Mouse (Mus musculus): ENCODE data around the gene Gpr4. TPM values are rescaled to one million over a fixed set of nuclear protein-coding genes. Genes with fewer than 3 reads are reported as not detected.
A peak's percentile ranks its signal among the peaks of the same experiment; 100 is the strongest.

The Gpr4 gene
- total RNA-seq (2014; rRNA removed): 2.2 and 2.5 TPM in 2 replicates
- 5.9 and 6.0 TPM in 2 replicates for polyA plus RNA-seq (2015; fragmentation: Nextera tagmentation; extraction: Ambion mirVana)

DNA sequence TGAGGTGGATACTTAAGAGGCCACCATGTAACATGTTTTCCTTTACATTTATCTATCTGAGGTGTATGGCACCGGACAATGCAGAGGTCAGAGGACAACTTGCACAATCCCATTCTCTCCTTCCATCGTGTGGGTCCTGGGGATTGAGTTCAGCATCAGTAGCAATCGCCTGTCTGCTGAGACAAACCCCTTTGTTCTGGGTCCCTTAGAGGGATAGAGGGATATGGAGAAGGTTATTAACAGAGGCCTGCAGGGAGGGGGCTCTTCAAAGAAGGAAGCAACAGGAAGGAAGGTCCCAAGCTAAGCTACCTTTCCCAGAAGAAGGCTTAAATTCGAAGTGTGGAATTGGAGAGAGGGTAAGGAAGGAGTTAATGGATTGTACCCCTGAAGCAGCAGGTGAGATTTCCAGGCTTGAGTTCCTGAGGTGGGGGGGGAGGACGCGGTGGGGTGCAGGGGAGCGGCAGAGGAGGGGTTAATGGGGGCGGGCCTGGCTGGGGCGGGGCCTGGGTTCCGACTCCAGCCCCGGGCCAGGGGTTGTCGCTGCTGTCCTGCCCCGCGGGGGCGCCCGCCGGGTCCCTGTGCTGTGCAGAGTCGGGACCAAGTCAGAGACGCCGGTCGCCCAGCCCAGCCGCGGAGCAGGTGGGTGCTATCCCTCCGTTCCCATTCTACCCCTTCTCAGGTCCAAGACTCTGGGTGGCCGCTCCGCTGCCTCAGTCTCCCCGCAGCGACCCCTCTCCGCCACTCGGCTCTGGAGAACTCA, at the start of gene Gpr4:
TSS of gene Gpr4 (plus strand) at position 543 of the 760 bp plus-strand sequence.
- Histone ChIP-seq H3K9ac (peak within 1 kb of the TSS; percentile 51), H3K4me1 (ENCODE audit: insufficient read depth) (no peaks in the 10 kb centered on the region), H3K27ac (ENCODE audit: low read depth, low read length) (no peak within 1 kb of the TSS), H3K36me3 (ENCODE audit: insufficient read depth) (no peaks in the 10 kb centered on the region), H3K27me3 (ENCODE audit: insufficient read depth, low read length) (no peaks in the 10 kb centered on the region), H3K9me3 (ENCODE audit: low read length) (no peaks in the 10 kb centered on the region), H3K4me3 (ENCODE audit: low read depth, low read length) (peak within 1 kb of the TSS; percentile 45), H3K4me2 (ENCODE audit: low read depth) (peak within 1 kb of the TSS; percentile 77)
- TF ChIP-seq CTCF (IDR thresholded peaks at IDR 0.05; ENCODE audit: low read depth): no peak; the same call in 1 of the 2 replicates
- 5% methylated on average over 29 of the region's 30 CpGs for WGBS
- ATAC-seq: peak; percentile 81
- peak; percentile 22 for DNase-seq

GRCm38 (mm10) chr7:19162928-19163327, 49.4 kb upstream of the Gpr4 start:
- Histone ChIP-seq H3K9me3 (ENCODE audit: low read length) (no peaks in the 10 kb centered on the region), H3K9ac (no peak overlapping the region), H3K27me3 (ENCODE audit: insufficient read depth, low read length) (no peaks in the 10 kb centered on the region), H3K4me3 (ENCODE audit: low read depth, low read length) (no peak overlapping the region), H3K4me2 (ENCODE audit: low read depth) (no peak overlapping the region), H3K4me1 (ENCODE audit: insufficient read depth) (peaks cover 22% of the 10 kb centered on the region), H3K27ac (ENCODE audit: low read depth, low read length) (no peak overlapping the region), H3K36me3 (ENCODE audit: insufficient read depth) (no peaks in the 10 kb centered on the region)
- ATAC-seq (no peak), DNase-seq (no peak)
- 87% methylated on average over 7 of the region's 7 CpGs for WGBS
- no peak for TF ChIP-seq CTCF (IDR thresholded peaks at IDR 0.05; ENCODE audit: low read depth)

- Histone ChIP-seq H3K27me3 (ENCODE audit: insufficient read depth, low read length) (no peaks in the 10 kb centered on the region), H3K4me1 (ENCODE audit: insufficient read depth) (0 out of 2 replicates have a peak, but pooled peaks cover 15% of the 10 kb centered on the region), H3K4me2 (ENCODE audit: low read depth) (peak overlapping the region; percentile 37), H3K9me3 (ENCODE audit: low read length) (no peaks in the 10 kb centered on the region), H3K4me3 (ENCODE audit: low read depth, low read length) (no peak overlapping the region), H3K36me3 (ENCODE audit: insufficient read depth) (no peaks in the 10 kb centered on the region), H3K9ac (no peak overlapping the region), H3K27ac (ENCODE audit: low read depth, low read length) (no peak overlapping the region)
- ATAC-seq (no peak), DNase-seq (no peak)
- no peak for TF ChIP-seq CTCF (IDR thresholded peaks at IDR 0.05; ENCODE audit: low read depth)
- 29% methylated on average over 12 of the region's 12 CpGs for WGBS
Measured at GRCm38 (mm10) chr7:19163752-19164151, 48.6 kb upstream of the Gpr4 start.

GRCm38 (mm10) chr7:19164189-19164588, 48.1 kb upstream of the Gpr4 start:
- H3K9me3 ChIP-seq (ENCODE audit: low read length): no peaks in the 10 kb centered on the region
- H3K4me2 ChIP-seq (ENCODE audit: low read depth): peak overlapping the region; percentile 37
- 0 out of 2 replicates have a peak, but pooled peaks cover 14% of the 10 kb centered on the region for H3K4me1 ChIP-seq (ENCODE audit: insufficient read depth)
- DNase-seq (no peak), ATAC-seq (peak; percentile 46)
- WGBS: 0% methylated on average over 6 of the region's 6 CpGs
- TF ChIP-seq CTCF (IDR thresholded peaks at IDR 0.05; ENCODE audit: low read depth): no peak
- no peaks in the 10 kb centered on the region for H3K36me3 ChIP-seq (ENCODE audit: insufficient read depth)
- H3K9ac ChIP-seq: no peak overlapping the region
- no peak overlapping the region for H3K27ac ChIP-seq (ENCODE audit: low read depth, low read length)
- no peak overlapping the region for H3K4me3 ChIP-seq (ENCODE audit: low read depth, low read length)
- H3K27me3 ChIP-seq (ENCODE audit: insufficient read depth, low read length): no peaks in the 10 kb centered on the region

DNA sequence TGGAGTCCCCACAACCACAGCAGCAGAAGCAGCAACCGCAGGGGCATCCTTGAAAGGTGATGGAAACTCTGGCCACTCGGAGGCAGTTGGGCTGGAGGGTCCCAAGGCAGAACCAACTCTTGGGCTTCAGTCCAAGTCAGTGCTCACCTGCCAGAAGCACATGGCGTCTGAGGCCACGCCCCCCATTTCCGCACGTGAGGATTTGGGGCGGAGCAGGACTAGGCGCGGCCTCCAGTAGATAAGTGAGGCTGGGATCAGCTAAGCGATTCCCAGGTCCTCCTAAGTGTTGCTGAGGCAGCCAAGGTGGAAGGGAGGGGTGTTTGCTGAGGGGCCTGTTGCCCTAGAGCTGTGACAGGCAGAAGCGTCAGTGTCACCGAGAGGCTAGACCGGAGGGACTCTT, 47.4 kb upstream of the Gpr4 start:
- Histone ChIP-seq H3K9ac (no peak overlapping the region), H3K27me3 (ENCODE audit: insufficient read depth, low read length) (no peaks in the 10 kb centered on the region), H3K4me2 (ENCODE audit: low read depth) (peak overlapping the region; percentile 37), H3K36me3 (ENCODE audit: insufficient read depth) (no peaks in the 10 kb centered on the region), H3K27ac (ENCODE audit: low read depth, low read length) (no peak overlapping the region), H3K9me3 (ENCODE audit: low read length) (no peaks in the 10 kb centered on the region), H3K4me1 (ENCODE audit: insufficient read depth) (peaks cover 21% of the 10 kb centered on the region), H3K4me3 (ENCODE audit: low read depth, low read length) (peak overlapping the region; percentile 11; the same call in 1 of the 2 replicates)
- WGBS: 4% methylated on average over 13 of the region's 13 CpGs
- TF ChIP-seq CTCF (IDR thresholded peaks at IDR 0.05; ENCODE audit: low read depth): no peak
- DNase-seq (no peak), ATAC-seq (no peak)

DNA sequence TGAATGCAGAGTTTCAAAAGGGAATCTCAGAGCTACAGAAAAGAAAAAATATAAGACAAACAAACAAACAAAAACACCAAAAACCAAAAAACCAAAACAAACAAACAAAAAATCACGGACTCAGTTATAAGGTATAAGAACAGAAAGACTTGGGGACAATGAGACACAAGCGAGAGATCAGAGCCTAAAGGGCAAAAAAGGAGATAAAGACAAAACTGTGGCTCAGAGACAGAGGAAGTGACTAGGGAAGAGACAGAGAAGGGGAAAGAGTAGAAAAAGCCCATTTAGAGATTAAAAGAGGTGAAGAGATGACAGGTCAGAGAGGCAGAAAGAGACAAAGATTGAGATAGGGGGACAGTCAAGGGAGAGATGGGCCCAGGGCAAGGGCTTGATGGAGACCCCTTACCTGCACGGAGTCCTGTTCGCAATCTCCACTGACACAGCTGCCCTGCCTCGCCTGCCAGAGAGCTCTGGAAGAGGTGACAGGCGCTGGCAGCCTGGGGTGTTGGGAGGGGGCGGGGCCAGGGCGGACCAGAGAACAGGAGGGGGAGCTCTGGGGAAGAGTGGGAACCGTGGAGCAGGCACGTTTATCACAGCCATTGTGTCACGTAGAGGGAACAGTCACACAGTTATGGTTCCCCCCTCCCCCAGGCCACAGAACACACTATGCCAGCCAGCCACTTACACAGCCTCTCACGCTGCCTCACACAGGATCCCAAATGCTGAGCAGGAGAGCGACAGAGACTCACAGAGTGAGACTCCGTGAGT, 46.5 kb upstream of the Gpr4 start, which contains the start of gene Gipr:
TSS of gene Gipr (minus strand) at position 472 of the 768 bp plus-strand sequence.
- Histone ChIP-seq H3K9ac (no peak within 1 kb of the TSS; the same call in 1 of the 2 replicates), H3K27me3 (ENCODE audit: insufficient read depth, low read length) (no peaks in the 10 kb centered on the region), H3K4me1 (ENCODE audit: insufficient read depth) (peaks cover 24% of the 10 kb centered on the region), H3K4me3 (ENCODE audit: low read depth, low read length) (peak within 1 kb of the TSS; percentile 11; the same call in 1 of the 2 replicates), H3K36me3 (ENCODE audit: insufficient read depth) (no peaks in the 10 kb centered on the region), H3K27ac (ENCODE audit: low read depth, low read length) (peak within 1 kb of the TSS; percentile 67), H3K9me3 (ENCODE audit: low read length) (no peaks in the 10 kb centered on the region), H3K4me2 (ENCODE audit: low read depth) (peak within 1 kb of the TSS; percentile 37)
- ATAC-seq (peak; percentile 28), DNase-seq (peak; percentile 66)
- 11% methylated on average over 14 of the region's 14 CpGs for WGBS
- no peak for TF ChIP-seq CTCF (IDR thresholded peaks at IDR 0.05; ENCODE audit: low read depth)
